Mouse (Mus musculus): ENCODE results near the gene Maip1. TPM values are rescaled to one million over a fixed set of nuclear protein-coding genes. Genes with fewer than 3 reads are reported as not detected.

Gene Maip1
- polyA plus RNA-seq, 1 experiment from 2014 or later: 14.9 TPM

- 98% methylated on average over 4 of the region's 4 CpGs for WGBS
- H3K4me1 ChIP-seq: no peaks in the 10 kb centered on the region
- no peaks in the 10 kb centered on the region for H3K27me3 ChIP-seq
- H3K4me2 ChIP-seq: no peak overlapping the region
- H3K27ac ChIP-seq: no peak overlapping the region
- no peak overlapping the region for H3K9ac ChIP-seq
- ATAC-seq (ENCODE audit: insufficient number of reproducible peaks, low FRiP score, low TSS enrichment, low read depth): no peak
- peaks cover 34% of the 10 kb centered on the region for H3K36me3 ChIP-seq
- no peak overlapping the region for H3K4me3 ChIP-seq
- H3K9me3 ChIP-seq: no peaks in the 10 kb centered on the region
These were observed 14.9 kb upstream of the Maip1 start for GRCm38 (mm10) chr1:57390993-57391790.

- Histone ChIP-seq H3K36me3 (peaks cover 41% of the 10 kb centered on the region), H3K4me3 (no peak overlapping the region), H3K4me2 (no peak overlapping the region), H3K4me1 (no peaks in the 10 kb centered on the region), H3K27ac (no peak overlapping the region), H3K27me3 (no peaks in the 10 kb centered on the region), H3K9ac (no peak overlapping the region), H3K9me3 (no peaks in the 10 kb centered on the region)
- no peak for ATAC-seq (ENCODE audit: insufficient number of reproducible peaks, low FRiP score, low TSS enrichment, low read depth)
- 81% methylated on average over 4 of the region's 4 CpGs for WGBS
These were observed 13.7 kb upstream of the Maip1 start for GRCm38 (mm10) chr1:57392417-57392816.

- no peak overlapping the region for H3K9ac ChIP-seq
- H3K27me3 ChIP-seq: no peaks in the 10 kb centered on the region
- H3K27ac ChIP-seq: no peak overlapping the region
- H3K36me3 ChIP-seq: peaks cover 44% of the 10 kb centered on the region
- no peak for ATAC-seq (ENCODE audit: insufficient number of reproducible peaks, low FRiP score, low TSS enrichment, low read depth)
- H3K9me3 ChIP-seq: no peaks in the 10 kb centered on the region
- no peaks in the 10 kb centered on the region for H3K4me1 ChIP-seq
- no peak overlapping the region for H3K4me2 ChIP-seq
- 62% methylated on average over 3 of the region's 3 CpGs for WGBS
- no peak overlapping the region for H3K4me3 ChIP-seq
These were observed 12.1 kb upstream of the Maip1 start for GRCm38 (mm10) chr1:57394051-57394450.

GRCm38 (mm10) chr1:57400321-57400720 lies 5.8 kb upstream of the Maip1 start:
- H3K9me3 ChIP-seq: no peaks in the 10 kb centered on the region
- ATAC-seq (ENCODE audit: insufficient number of reproducible peaks, low FRiP score, low TSS enrichment, low read depth): no peak
- H3K9ac ChIP-seq: no peak overlapping the region
- H3K4me2 ChIP-seq: no peak overlapping the region
- H3K4me1 ChIP-seq: peaks cover 4% of the 10 kb centered on the region
- peaks cover 40% of the 10 kb centered on the region for H3K36me3 ChIP-seq
- no peaks in the 10 kb centered on the region for H3K27me3 ChIP-seq
- WGBS: 87% methylated on average over 2 of the region's 2 CpGs
- H3K27ac ChIP-seq: no peak overlapping the region
- H3K4me3 ChIP-seq: no peak overlapping the region

- no peak for ATAC-seq (ENCODE audit: insufficient number of reproducible peaks, low FRiP score, low TSS enrichment, low read depth)
- H3K36me3 ChIP-seq: peaks cover 37% of the 10 kb centered on the region
- no peaks in the 10 kb centered on the region for H3K27me3 ChIP-seq
- H3K4me1 ChIP-seq: peaks cover 9% of the 10 kb centered on the region
- WGBS: 85% methylated on average over 2 of the region's 2 CpGs
- H3K4me3 ChIP-seq: no peak overlapping the region
- H3K9ac ChIP-seq: no peak overlapping the region
- no peaks in the 10 kb centered on the region for H3K9me3 ChIP-seq
- no peak overlapping the region for H3K4me2 ChIP-seq
- H3K27ac ChIP-seq: no peak overlapping the region
These were observed 5.3 kb upstream of the Maip1 start for GRCm38 (mm10) chr1:57400877-57401276.

- H3K9ac ChIP-seq: no peak overlapping the region
- H3K27ac ChIP-seq: no peak overlapping the region
- 93% methylated on average over 5 of the region's 5 CpGs for WGBS
- H3K36me3 ChIP-seq: peaks cover 30% of the 10 kb centered on the region
- no peaks in the 10 kb centered on the region for H3K9me3 ChIP-seq
- no peak overlapping the region for H3K4me3 ChIP-seq
- no peak overlapping the region for H3K4me2 ChIP-seq
- H3K4me1 ChIP-seq: peaks cover 10% of the 10 kb centered on the region
- H3K27me3 ChIP-seq: no peaks in the 10 kb centered on the region
- no peak for ATAC-seq (ENCODE audit: insufficient number of reproducible peaks, low FRiP score, low TSS enrichment, low read depth)
These were observed 4.0 kb upstream of the Maip1 start for GRCm38 (mm10) chr1:57402116-57402515.

GRCm38 (mm10) chr1:57408994-57409393 lies 2.9 kb downstream of the Maip1 start:
- WGBS: 82% methylated on average over 2 of the region's 2 CpGs
- peaks cover 25% of the 10 kb centered on the region for H3K4me1 ChIP-seq
- H3K4me2 ChIP-seq: no peak overlapping the region
- no peak for ATAC-seq (ENCODE audit: insufficient number of reproducible peaks, low FRiP score, low TSS enrichment, low read depth)
- H3K9me3 ChIP-seq: no peaks in the 10 kb centered on the region
- no peaks in the 10 kb centered on the region for H3K27me3 ChIP-seq
- H3K36me3 ChIP-seq: peaks cover 23% of the 10 kb centered on the region
- no peak overlapping the region for H3K9ac ChIP-seq
- H3K27ac ChIP-seq: no peak overlapping the region
- H3K4me3 ChIP-seq: no peak overlapping the region

GRCm38 (mm10) chr1:57413397-57413796 lies 7.3 kb downstream of the Maip1 start:
- H3K9ac ChIP-seq: no peak overlapping the region

GRCm38 (mm10) chr1:57423696-57424095 lies 17.6 kb downstream of the Maip1 start:
- H3K36me3 ChIP-seq: no peaks in the 10 kb centered on the region
- no peaks in the 10 kb centered on the region for H3K9me3 ChIP-seq
- no peak overlapping the region for H3K27ac ChIP-seq
- 5% methylated on average over 1 of the region's 1 CpGs for WGBS
- no peak overlapping the region for H3K4me2 ChIP-seq
- no peak overlapping the region for H3K4me3 ChIP-seq
- no peak for ATAC-seq (ENCODE audit: insufficient number of reproducible peaks, low FRiP score, low TSS enrichment, low read depth)
- no peaks in the 10 kb centered on the region for H3K27me3 ChIP-seq
- H3K9ac ChIP-seq: no peak overlapping the region
- peaks cover 4% of the 10 kb centered on the region; the same call in 1 of the 2 replicates for H3K4me1 ChIP-seq

More at GRCm38 (mm10) chr1:57413397-57413796, 7.3 kb downstream of the Maip1 start:
- no peak for ATAC-seq (ENCODE audit: insufficient number of reproducible peaks, low FRiP score, low TSS enrichment, low read depth)
- no peak overlapping the region for H3K4me2 ChIP-seq
- no peaks in the 10 kb centered on the region for H3K27me3 ChIP-seq
- peaks cover 3% of the 10 kb centered on the region; the same call in 1 of the 2 replicates for H3K4me1 ChIP-seq
- H3K9me3 ChIP-seq: no peaks in the 10 kb centered on the region
- peaks cover 45% of the 10 kb centered on the region for H3K36me3 ChIP-seq
- H3K4me3 ChIP-seq: no peak overlapping the region
- WGBS: 91% methylated on average over 2 of the region's 2 CpGs
- no peak overlapping the region for H3K27ac ChIP-seq

GRCm38 (mm10) chr1:57428368-57429308 lies 22.5 kb downstream of the Maip1 start:
- Histone ChIP-seq H3K36me3 (no peaks in the 10 kb centered on the region), H3K9ac (no peak overlapping the region), H3K9me3 (no peaks in the 10 kb centered on the region), H3K4me3 (peak overlapping the region; percentile 23), H3K4me1 (peaks cover 20% of the 10 kb centered on the region), H3K4me2 (peak overlapping the region; percentile 42), H3K27ac (peak overlapping the region; percentile 78), H3K27me3 (no peaks in the 10 kb centered on the region)
- ATAC-seq (ENCODE audit: insufficient number of reproducible peaks, low FRiP score, low TSS enrichment, low read depth): peak; percentile 69
- WGBS: 30% methylated on average over 16 of the region's 16 CpGs

- Histone ChIP-seq H3K27ac (peak overlapping the region; percentile 78), H3K36me3 (no peaks in the 10 kb centered on the region), H3K9ac (no peak overlapping the region), H3K27me3 (no peaks in the 10 kb centered on the region), H3K4me1 (peaks cover 20% of the 10 kb centered on the region), H3K9me3 (no peaks in the 10 kb centered on the region), H3K4me3 (0 out of 2 replicates have a peak overlapping the region, but pooled peaks have one; percentile 0), H3K4me2 (peak overlapping the region; percentile 17)
- WGBS: 6% methylated on average over 12 of the region's 12 CpGs
- no peak for ATAC-seq (ENCODE audit: insufficient number of reproducible peaks, low FRiP score, low TSS enrichment, low read depth)
These were observed 23.8 kb downstream of the Maip1 start for GRCm38 (mm10) chr1:57429786-57430483.

Data from limb, embryonic 15.5 days (tissue).